Mouse (Mus musculus): ENCODE measurements at regions not wholly inside any gene's neighbourhood (a gene's known extent, or its start where the extent isn't known, plus 50 kb on each side); places are given as distances from the start of the nearest gene placed in this dataset.

DNA sequence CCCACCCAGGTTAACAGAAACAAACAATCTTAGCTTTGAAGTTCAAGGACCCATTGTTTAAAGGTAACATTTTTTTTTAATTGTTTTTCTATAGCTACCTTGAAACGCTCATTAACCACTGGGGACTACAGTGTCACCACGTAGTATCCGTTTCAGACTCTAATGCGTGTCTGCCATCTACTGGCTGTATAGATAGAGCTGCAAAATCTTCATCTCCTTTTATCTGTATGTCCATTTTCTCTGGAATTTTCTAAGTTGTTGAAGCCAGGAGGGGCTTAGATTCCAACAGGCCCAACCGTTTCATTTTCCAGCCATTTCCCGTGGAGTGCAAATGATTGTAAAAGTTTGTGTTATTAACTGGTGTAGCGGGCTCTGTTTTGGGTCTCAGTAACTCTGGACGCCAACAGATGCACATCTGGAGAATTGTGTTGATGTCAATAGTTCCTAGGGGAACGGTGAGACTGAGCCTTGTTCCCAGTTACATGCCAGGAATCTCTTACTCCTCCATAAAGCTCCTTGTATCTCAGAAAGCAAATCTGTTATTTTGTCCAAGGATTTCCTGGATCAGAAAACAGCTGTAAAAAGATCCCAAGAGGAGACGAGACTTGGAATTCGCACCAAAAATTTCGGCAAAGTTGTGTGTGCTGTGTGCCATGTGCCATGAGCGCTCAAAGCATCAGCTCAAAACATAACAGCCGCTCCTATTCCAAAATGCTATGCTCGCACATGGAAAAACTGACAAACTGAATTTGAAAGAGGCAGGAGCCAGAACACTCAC, 158.8 kb upstream of the Phyhipl start:
- DNase-seq: peak in 1 of 2 experiments; percentile 24

GRCm38 (mm10) chr10:70809411-70809810, 153.6 kb upstream of the Phyhipl start:
- no peak for DNase-seq

DNA sequence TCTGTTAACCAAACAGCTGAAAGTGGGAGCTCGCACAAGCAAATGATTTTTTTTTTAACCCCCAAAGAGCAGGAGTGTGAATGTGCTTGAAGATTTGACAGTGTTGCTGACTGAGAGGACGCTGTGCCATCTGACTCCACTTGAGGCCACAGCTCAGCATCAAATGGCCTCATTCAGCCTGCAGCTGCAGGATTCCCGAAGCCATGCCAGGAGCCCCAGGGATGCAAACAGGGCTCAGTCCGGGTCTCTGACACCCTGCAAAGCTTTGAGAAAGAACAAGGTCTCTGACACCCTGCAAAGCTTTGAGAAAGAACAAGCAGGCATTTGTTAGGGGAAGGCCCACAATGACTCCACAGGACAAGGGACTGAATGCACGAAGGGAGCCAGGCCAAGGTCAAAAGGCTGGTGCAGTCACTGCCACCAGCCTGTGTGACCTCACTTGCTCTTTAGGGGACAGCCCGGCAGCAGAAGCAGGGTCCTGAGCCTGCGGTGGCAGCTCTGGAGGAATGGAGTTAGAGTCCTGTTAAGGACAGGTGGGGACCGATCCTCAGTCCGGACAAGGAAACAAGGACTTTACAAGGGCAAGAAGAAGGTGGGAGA, 151.1 kb upstream of the Phyhipl start:
- DNase-seq: peak; percentile 46 to 70

- DNase-seq: no peak
Measured at GRCm38 (mm10) chr10:70800736-70801306, 145.1 kb upstream of the Phyhipl start.

DNA sequence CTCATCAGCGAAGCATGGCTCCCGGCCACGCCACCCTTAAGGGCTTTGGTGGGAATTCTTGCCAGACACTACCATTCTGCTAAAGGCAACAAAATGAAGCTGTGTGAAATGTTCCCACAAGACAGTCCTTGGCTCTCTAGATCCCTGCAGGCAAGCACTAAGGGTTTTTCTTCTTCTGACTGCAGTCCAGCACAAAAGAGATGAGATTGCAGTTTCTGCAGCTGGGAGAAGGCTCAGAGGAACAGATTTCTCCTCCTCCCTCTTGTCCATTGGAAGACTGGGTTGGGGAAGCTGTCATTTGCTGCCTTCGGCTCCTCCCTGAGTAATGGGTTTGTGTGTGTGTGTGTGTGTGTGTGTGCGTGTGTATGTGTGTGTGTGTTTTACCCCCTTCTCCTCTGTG, 144.1 kb upstream of the Phyhipl start:
- DNase-seq: peak in 1 of 2 experiments; percentile 7

GRCm38 (mm10) chr10:70799191-70799742, 143.5 kb upstream of the Phyhipl start:
- peak; percentile 42 to 57 for DNase-seq

DNA sequence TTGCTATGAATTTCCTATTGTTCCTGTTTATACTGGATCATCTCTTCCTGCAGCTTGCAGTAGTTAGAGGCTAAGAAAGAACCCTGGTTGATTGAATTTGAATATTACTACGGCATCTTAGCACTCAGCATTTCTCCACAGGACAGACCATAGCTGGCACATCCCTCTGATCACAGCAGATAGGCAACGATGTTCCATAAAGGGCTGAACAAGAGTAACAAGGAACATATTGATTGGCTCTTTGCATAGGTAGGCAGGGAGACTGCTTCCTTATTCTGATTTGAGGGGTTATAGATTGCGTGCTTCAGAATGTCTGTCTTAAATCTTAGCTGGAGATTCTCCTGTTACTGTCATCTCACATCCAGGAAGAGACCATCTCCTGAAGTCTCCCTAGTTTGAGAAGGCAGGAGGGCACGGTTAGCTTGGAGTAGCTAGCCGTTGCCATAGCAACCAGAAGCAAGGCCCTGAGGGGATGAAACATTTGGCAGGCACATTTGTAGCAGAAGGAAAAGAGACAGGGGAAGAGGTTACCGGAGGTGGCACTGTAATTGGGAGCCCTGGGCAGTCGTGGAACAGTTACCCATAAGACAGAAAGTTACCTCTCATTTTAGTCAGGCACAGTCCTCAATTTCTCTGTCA, 133.2 kb upstream of the Phyhipl start:
- no peak for DNase-seq

GRCm38 (mm10) chr10:70781036-70781435, 125.3 kb upstream of the Phyhipl start:
- DNase-seq: no peak

DNA sequence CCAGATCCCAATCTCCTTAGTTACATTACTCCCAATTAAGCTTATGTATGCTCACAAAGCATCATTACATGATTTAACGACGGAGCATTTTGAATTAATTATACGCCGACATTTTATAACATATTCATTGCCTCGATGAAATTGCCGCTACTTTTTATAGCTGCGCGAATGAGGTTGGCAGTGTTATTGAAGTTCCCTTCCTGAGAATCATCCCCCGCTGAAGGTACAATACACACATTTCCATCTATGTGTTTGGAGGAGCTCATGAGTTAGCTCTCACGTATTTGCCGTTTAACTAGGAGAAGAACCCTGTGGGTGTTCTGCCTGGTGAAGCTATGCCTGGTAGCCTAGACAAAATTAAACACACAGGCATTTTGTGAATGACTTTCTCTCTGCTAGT, 122.8 kb upstream of the Phyhipl start:
- no peak for DNase-seq

- no peak for DNase-seq
Measured at GRCm38 (mm10) chr10:70774571-70774970, 118.8 kb upstream of the Phyhipl start.

- DNase-seq: no peak
Measured at GRCm38 (mm10) chr10:70774159-70774558, 118.4 kb upstream of the Phyhipl start.

- DNase-seq: no peak
Measured at GRCm38 (mm10) chr10:70767461-70767860, 111.7 kb upstream of the Phyhipl start.

GRCm38 (mm10) chr10:70766869-70767268, 111.1 kb upstream of the Phyhipl start:
- DNase-seq: no peak

DNA sequence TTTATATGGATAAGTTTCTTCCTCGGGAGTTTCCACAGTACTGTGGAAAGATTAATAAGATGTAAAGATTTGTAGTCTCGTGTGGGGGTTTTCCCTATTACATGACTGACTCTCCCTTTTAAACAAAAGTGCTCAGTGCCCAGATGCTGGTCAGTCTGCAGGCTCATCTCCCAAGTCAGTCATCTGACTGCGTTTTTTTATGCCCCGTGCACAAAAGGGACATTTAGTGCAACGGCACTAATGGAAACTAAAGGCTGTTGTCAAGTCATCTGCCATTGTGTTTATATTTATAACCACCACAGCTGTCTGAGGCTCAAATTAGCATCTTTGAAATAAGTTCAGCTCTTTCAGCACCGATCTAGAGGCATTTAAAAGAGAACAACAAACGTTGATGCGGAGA, 110.7 kb upstream of the Phyhipl start:
- DNase-seq: peak in 1 of 2 experiments; percentile 27

DNA sequence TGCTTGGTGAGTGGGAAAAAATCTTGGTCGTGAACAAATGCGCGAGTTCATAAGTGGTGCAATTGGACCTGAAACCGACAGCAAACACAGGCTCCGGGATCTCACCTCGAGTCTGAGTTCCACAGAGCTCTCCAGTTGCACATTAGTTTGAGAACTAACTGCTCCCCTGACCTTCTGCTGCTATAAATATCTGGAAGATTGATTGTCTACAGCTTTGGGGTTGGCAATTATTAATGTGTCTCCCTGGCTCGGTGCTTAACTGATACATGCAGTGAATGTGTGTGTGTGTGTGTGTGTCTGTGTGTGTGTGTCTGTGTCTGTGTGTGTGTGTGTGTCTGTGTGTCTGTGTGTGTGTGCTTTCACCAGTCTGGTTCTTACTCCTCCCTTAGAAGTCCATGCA, 107.4 kb upstream of the Phyhipl start:
- no peak for DNase-seq

- DNase-seq: peak; percentile 30 to 51
Measured at GRCm38 (mm10) chr10:70759686-70760085, 103.9 kb upstream of the Phyhipl start.

DNA sequence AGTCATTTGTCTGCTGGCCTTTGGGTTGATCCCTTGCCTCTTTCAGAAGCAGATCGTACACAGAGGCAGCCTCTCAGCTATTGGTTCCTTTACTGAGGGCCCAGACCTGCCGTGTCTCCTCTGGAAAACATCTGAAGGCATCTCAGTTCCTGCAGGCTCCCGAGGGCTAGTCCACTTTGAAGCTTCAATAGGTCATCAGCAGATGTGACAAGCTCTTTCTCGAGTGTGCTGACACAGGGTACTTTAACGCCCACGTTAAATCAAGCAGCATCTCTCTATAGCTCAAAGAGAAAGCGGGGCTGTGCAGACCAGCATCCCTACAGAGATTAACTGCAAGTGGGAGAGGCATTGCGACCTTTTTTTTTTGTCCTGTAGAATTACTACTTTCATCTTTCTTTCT, 96.0 kb upstream of the Phyhipl start:
- no peak for DNase-seq

DNA sequence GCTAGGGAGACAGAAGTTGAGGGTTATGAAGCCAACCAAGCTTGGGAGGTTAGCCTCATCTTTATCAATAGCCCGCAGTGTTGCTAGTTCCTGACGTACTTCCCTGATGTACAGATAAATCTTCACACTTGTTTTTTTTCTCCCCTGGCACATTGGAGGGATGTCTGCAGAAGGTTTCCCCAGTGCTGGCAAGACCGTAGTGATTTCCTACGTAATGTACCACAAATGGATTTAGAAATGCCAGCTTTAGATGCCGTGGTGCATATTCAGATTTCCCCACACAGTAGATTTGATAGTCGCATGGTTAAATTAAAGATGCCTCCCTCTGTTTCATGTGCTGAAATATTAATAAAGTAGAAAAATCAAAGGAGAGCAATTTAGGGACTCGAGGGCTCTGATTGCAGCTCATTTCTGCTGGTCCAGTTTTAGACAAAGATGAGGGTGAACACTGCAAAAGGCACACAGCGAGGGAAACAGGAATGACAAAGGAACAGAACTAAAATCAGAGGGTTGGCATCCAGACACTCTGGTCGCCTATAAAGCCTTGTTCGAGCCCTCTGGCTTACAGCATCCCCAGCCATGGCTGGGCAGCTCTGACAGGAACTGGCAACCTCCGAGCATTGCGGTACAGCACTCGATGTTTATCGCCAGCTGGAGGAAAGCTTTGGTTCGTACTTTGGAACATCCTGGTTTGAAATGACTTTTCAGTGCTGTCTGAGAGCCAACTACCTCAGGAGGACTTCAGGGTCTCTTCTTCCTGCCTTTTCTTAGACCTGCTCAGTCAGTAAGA, 94.8 kb upstream of the Phyhipl start:
- DNase-seq: no peak

- DNase-seq: no peak
Measured at GRCm38 (mm10) chr10:70746612-70747011, 90.8 kb upstream of the Phyhipl start.

- no peak for DNase-seq
Measured at GRCm38 (mm10) chr10:70741909-70742308, 86.1 kb upstream of the Phyhipl start.

DNA sequence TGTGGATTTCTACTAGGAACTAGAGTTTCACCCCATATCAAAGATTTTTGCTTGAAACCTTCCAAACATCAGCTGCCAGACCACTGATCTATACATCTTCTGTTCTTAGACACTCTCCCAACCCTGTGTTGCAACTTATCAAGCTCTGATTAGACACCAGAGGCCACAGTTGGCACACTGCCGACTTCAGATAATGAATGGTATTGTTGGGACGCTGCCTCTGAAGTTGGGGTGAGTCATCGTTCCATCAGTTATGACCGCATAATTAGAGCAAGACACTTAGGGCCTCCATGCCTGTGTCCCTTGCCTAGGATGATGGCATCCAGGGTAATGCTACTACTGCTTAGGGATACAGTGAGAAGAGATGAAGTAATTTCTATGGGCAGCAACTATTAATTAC, 84.3 kb upstream of the Phyhipl start:
- DNase-seq: no peak

DNA sequence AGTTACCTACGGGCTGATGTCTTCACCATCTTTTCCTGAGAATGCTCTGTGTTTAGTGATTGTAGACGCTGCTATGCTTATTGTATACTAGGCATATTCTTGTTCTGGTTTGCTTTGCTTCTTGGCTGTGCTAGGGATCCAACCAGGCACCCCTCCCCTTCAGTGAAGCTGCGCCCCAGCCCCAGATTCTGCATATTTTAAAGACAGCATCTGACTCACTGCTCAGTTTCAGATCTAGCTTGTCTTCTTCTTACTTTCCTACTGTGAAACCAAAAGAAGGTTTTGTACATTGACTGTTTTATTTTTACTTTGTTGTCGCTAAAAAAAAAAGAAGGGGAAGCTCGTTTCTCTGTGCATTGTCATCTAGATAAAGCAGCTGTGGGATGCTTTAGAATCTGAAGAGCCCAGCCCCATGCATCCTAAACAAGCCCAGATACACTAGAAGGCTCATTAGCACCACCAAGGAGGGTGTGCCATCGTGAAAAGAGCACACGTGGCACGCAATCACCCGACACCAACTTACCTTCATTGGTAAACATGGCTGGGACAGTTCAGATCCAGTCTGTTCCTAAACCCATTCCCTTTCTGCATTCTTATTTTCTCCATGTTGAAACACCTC, 83.7 kb upstream of the Phyhipl start:
- no peak for DNase-seq

All from layer of hippocampus, postnatal 36 days (tissue).